Mouse (Mus musculus): ENCODE measurements around the gene Def6. TPM values are rescaled to one million over a fixed set of nuclear protein-coding genes. Genes with fewer than 3 reads are reported as not detected.

Gene Def6
- polyA plus RNA-seq, 1 experiment: 1.7 TPM

GRCm38 (mm10) chr17:28207092-28207491, 486 bp upstream of the Def6 start:
- H3K27me3 ChIP-seq (ENCODE audit: control insufficient read depth, insufficient read depth, low read length): no peaks in the 10 kb centered on the region
- no peak overlapping the region for H3K27ac ChIP-seq (ENCODE audit: control insufficient read depth, insufficient read depth, low read depth, low read length)
- H3K36me3 ChIP-seq (ENCODE audit: control insufficient read depth, insufficient read depth, low read length): no peaks in the 10 kb centered on the region; the same call in 1 of the 2 replicates
- no peak overlapping the region for H3K4me3 ChIP-seq (ENCODE audit: control insufficient read depth, low read depth, low read length)
- peaks cover 12% of the 10 kb centered on the region for H3K4me1 ChIP-seq (ENCODE audit: control insufficient read depth, insufficient read depth, low read length)
- TF ChIP-seq CTCF (IDR thresholded peaks at IDR 0.05; ENCODE audit: control insufficient read depth, insufficient read depth, insufficient replicate concordance, low read depth, low read length): no peak
- no peak for TF ChIP-seq POLR2A (IDR thresholded peaks at IDR 0.05; ENCODE audit: control insufficient read depth, low read depth, low read length)

GRCm38 (mm10) chr17:28208314-28208612, 685 bp downstream of the Def6 start:
- Histone ChIP-seq H3K27me3 (ENCODE audit: control insufficient read depth, insufficient read depth, low read length) (no peaks in the 10 kb centered on the region), H3K4me3 (ENCODE audit: control insufficient read depth, low read depth, low read length) (no peak overlapping the region; the same call in 1 of the 2 replicates), H3K27ac (ENCODE audit: control insufficient read depth, insufficient read depth, low read depth, low read length) (no peak overlapping the region), H3K4me1 (ENCODE audit: control insufficient read depth, insufficient read depth, low read length) (peaks cover 14% of the 10 kb centered on the region), H3K36me3 (ENCODE audit: control insufficient read depth, insufficient read depth, low read length) (no peaks in the 10 kb centered on the region; the same call in 1 of the 2 replicates)
- TF ChIP-seq CTCF (IDR thresholded peaks at IDR 0.05; ENCODE audit: control insufficient read depth, insufficient read depth, insufficient replicate concordance, low read depth, low read length) (no peak), POLR2A (IDR thresholded peaks at IDR 0.05; ENCODE audit: control insufficient read depth, low read depth, low read length) (no peak)

- Histone ChIP-seq H3K27ac (ENCODE audit: control insufficient read depth, insufficient read depth, low read depth, low read length) (no peak overlapping the region), H3K27me3 (ENCODE audit: control insufficient read depth, insufficient read depth, low read length) (no peaks in the 10 kb centered on the region), H3K4me3 (ENCODE audit: control insufficient read depth, low read depth, low read length) (no peak overlapping the region), H3K36me3 (ENCODE audit: control insufficient read depth, insufficient read depth, low read length) (no peaks in the 10 kb centered on the region), H3K4me1 (ENCODE audit: control insufficient read depth, insufficient read depth, low read length) (peaks cover 14% of the 10 kb centered on the region)
- TF ChIP-seq CTCF (IDR thresholded peaks at IDR 0.05; ENCODE audit: control insufficient read depth, insufficient read depth, insufficient replicate concordance, low read depth, low read length) (no peak), POLR2A (IDR thresholded peaks at IDR 0.05; ENCODE audit: control insufficient read depth, low read depth, low read length) (no peak)
Observed at GRCm38 (mm10) chr17:28209457-28210110, 2.0 kb downstream of the Def6 start.

- Histone ChIP-seq H3K36me3 (ENCODE audit: control insufficient read depth, insufficient read depth, low read length) (no peaks in the 10 kb centered on the region), H3K27me3 (ENCODE audit: control insufficient read depth, insufficient read depth, low read length) (no peaks in the 10 kb centered on the region), H3K4me1 (ENCODE audit: control insufficient read depth, insufficient read depth, low read length) (peaks cover 15% of the 10 kb centered on the region), H3K4me3 (ENCODE audit: control insufficient read depth, low read depth, low read length) (no peak overlapping the region), H3K27ac (ENCODE audit: control insufficient read depth, insufficient read depth, low read depth, low read length) (no peak overlapping the region)
- TF ChIP-seq CTCF (IDR thresholded peaks at IDR 0.05; ENCODE audit: control insufficient read depth, insufficient read depth, insufficient replicate concordance, low read depth, low read length) (no peak), POLR2A (IDR thresholded peaks at IDR 0.05; ENCODE audit: control insufficient read depth, low read depth, low read length) (no peak)
Observed at GRCm38 (mm10) chr17:28211921-28212341, 4.4 kb downstream of the Def6 start.

GRCm38 (mm10) chr17:28212391-28212790, 4.8 kb downstream of the Def6 start:
- no peaks in the 10 kb centered on the region for H3K27me3 ChIP-seq (ENCODE audit: control insufficient read depth, insufficient read depth, low read length)
- no peak overlapping the region for H3K4me3 ChIP-seq (ENCODE audit: control insufficient read depth, low read depth, low read length)
- H3K4me1 ChIP-seq (ENCODE audit: control insufficient read depth, insufficient read depth, low read length): peaks cover 15% of the 10 kb centered on the region
- H3K36me3 ChIP-seq (ENCODE audit: control insufficient read depth, insufficient read depth, low read length): no peaks in the 10 kb centered on the region
- TF ChIP-seq POLR2A (IDR thresholded peaks at IDR 0.05; ENCODE audit: control insufficient read depth, low read depth, low read length) (no peak), CTCF (IDR thresholded peaks at IDR 0.05; ENCODE audit: control insufficient read depth, insufficient read depth, insufficient replicate concordance, low read depth, low read length) (no peak)
- no peak overlapping the region for H3K27ac ChIP-seq (ENCODE audit: control insufficient read depth, insufficient read depth, low read depth, low read length)

- no peaks in the 10 kb centered on the region for H3K36me3 ChIP-seq (ENCODE audit: control insufficient read depth, insufficient read depth, low read length)
- H3K27me3 ChIP-seq (ENCODE audit: control insufficient read depth, insufficient read depth, low read length): no peaks in the 10 kb centered on the region
- no peak overlapping the region for H3K4me3 ChIP-seq (ENCODE audit: control insufficient read depth, low read depth, low read length)
- TF ChIP-seq POLR2A (IDR thresholded peaks at IDR 0.05; ENCODE audit: control insufficient read depth, low read depth, low read length): no peak
- peak; percentile 88; the same call in 1 of the 2 replicates for TF ChIP-seq CTCF (IDR thresholded peaks at IDR 0.05; ENCODE audit: control insufficient read depth, insufficient read depth, insufficient replicate concordance, low read depth, low read length)
- H3K27ac ChIP-seq (ENCODE audit: control insufficient read depth, insufficient read depth, low read depth, low read length): no peak overlapping the region
- H3K4me1 ChIP-seq (ENCODE audit: control insufficient read depth, insufficient read depth, low read length): peaks cover 13% of the 10 kb centered on the region
Observed at GRCm38 (mm10) chr17:28213236-28213635, 5.7 kb downstream of the Def6 start.

- Histone ChIP-seq H3K4me3 (ENCODE audit: control insufficient read depth, low read depth, low read length) (no peak overlapping the region), H3K27ac (ENCODE audit: control insufficient read depth, insufficient read depth, low read depth, low read length) (no peak overlapping the region), H3K4me1 (ENCODE audit: control insufficient read depth, insufficient read depth, low read length) (peaks cover 15% of the 10 kb centered on the region), H3K27me3 (ENCODE audit: control insufficient read depth, insufficient read depth, low read length) (no peaks in the 10 kb centered on the region), H3K36me3 (ENCODE audit: control insufficient read depth, insufficient read depth, low read length) (no peaks in the 10 kb centered on the region)
- TF ChIP-seq POLR2A (IDR thresholded peaks at IDR 0.05; ENCODE audit: control insufficient read depth, low read depth, low read length) (no peak), CTCF (IDR thresholded peaks at IDR 0.05; ENCODE audit: control insufficient read depth, insufficient read depth, insufficient replicate concordance, low read depth, low read length) (no peak)
Observed at GRCm38 (mm10) chr17:28216791-28217190, 9.2 kb downstream of the Def6 start.

All from testis, adult 2 months (tissue).